Mouse (Mus musculus) spleen, postnatal 10 days (tissue): ENCODE measurements at regions not wholly inside any gene's neighbourhood (a gene's known extent, or its start where the extent isn't known, plus 50 kb on each side); places are given as distances from the start of the nearest gene placed in this dataset.

Experiments used
- DNase-seq, 2 experiments: peaks; one replicate each; pipeline ENCODE4 v3.0.0; 2021 to 2022; ENCODE audit warnings: low spot score in 2 of 2

- DNase-seq: no peak
These were observed 56.2 kb downstream of the Gm26897 start for GRCm38 (mm10) chr5:111789904-111790303.

- no peak for DNase-seq
These were observed 56.8 kb downstream of the Gm26897 start for GRCm38 (mm10) chr5:111790527-111790926.

- DNase-seq: no peak
These were observed 57.4 kb downstream of the Gm26897 start for GRCm38 (mm10) chr5:111791089-111791561.

GRCm38 (mm10) chr5:111792746-111793145 lies 59.0 kb downstream of the Gm26897 start:
- DNase-seq: no peak

- DNase-seq: no peak
These were observed 59.5 kb downstream of the Gm26897 start for GRCm38 (mm10) chr5:111793178-111793577.

- DNase-seq: no peak
These were observed 63.2 kb downstream of the Gm26897 start for GRCm38 (mm10) chr5:111796889-111797288.

GRCm38 (mm10) chr5:111799700-111800311 lies 66.1 kb downstream of the Gm26897 start:
- no peak for DNase-seq

- no peak for DNase-seq
These were observed 66.8 kb downstream of the Gm26897 start for GRCm38 (mm10) chr5:111800511-111800910.

GRCm38 (mm10) chr5:111801051-111801450 lies 67.3 kb downstream of the Gm26897 start:
- DNase-seq: no peak

GRCm38 (mm10) chr5:111804542-111804941 lies 70.8 kb downstream of the Gm26897 start:
- DNase-seq: no peak

GRCm38 (mm10) chr5:111805150-111805549 lies 71.4 kb downstream of the Gm26897 start:
- no peak for DNase-seq

- DNase-seq: no peak
These were observed 72.1 kb downstream of the Gm26897 start for GRCm38 (mm10) chr5:111805761-111806191.

- DNase-seq: no peak
These were observed 76.5 kb downstream of the Gm26897 start for GRCm38 (mm10) chr5:111810079-111810808.

- no peak for DNase-seq
These were observed 78.9 kb downstream of the Gm26897 start for GRCm38 (mm10) chr5:111812581-111812980.

- DNase-seq: no peak
These were observed 79.5 kb downstream of the Gm26897 start for GRCm38 (mm10) chr5:111813090-111813753.

- no peak for DNase-seq
These were observed 81.4 kb downstream of the Gm26897 start for GRCm38 (mm10) chr5:111814893-111815760.

GRCm38 (mm10) chr5:111820963-111821362 lies 87.2 kb downstream of the Gm26897 start:
- no peak for DNase-seq

GRCm38 (mm10) chr5:111822882-111823281 lies 89.2 kb downstream of the Gm26897 start:
- no peak for DNase-seq

GRCm38 (mm10) chr5:111823420-111823819 lies 89.7 kb downstream of the Gm26897 start:
- DNase-seq: no peak

- no peak for DNase-seq
These were observed 90.1 kb downstream of the Gm26897 start for GRCm38 (mm10) chr5:111823842-111824241.

- DNase-seq: no peak
These were observed 90.9 kb downstream of the Gm26897 start for GRCm38 (mm10) chr5:111824600-111825130.
